Mouse (Mus musculus): ENCODE measurements around the gene Gpr62. TPM values are rescaled to one million over a fixed set of nuclear protein-coding genes. Genes with fewer than 3 reads are reported as not detected.
A peak's percentile ranks its signal among the peaks of the same experiment; 100 is the strongest.

Gene Gpr62
- total RNA-seq, 2 experiments from 2014 or later, result 0.27 to 0.48 TPM

- DNase-seq, result no peak
Measured at GRCm38 (mm10) chr9:106420608-106421007, 45.1 kb downstream of the Gpr62 start.

DNA sequence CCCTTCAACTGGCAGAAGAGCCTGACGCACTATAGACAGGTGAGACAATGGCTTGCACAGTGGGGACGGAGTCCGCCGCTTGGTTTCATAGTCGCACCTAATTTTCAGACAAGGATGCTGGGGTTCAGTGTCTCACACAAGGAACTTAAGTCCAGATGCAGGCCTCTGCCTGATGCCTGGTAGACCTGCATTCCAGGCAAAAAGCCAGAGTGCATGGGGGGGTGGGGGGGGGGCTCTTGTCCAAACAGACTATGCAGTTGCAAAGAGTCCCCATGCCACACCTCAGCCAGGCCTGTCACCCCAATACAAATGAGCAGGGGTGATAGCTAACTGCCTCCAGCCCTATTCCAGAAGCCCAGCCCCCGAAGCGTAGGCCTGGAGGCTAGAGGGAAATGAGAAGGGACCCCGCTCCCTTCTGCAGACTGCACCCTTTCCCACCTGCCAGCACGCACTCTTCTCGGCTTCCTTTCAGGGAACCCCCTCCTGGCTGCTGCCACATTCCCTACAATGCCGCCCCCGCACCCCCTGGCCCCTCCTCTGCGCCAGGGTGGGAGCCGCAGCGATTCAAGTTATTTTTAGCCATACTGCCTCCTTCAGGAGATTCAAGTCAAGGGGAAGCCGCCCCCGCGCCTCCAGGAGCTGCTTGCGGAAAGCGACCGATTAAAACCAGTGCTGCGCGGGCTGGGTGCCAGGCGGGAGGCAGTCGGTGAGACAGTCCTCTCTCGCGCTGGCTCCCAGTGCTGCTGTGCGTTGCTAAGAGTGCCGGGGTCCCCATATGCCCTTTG is 47.7 kb downstream of the Gpr62 start:
- DNase-seq, result peak; percentile 87

DNA sequence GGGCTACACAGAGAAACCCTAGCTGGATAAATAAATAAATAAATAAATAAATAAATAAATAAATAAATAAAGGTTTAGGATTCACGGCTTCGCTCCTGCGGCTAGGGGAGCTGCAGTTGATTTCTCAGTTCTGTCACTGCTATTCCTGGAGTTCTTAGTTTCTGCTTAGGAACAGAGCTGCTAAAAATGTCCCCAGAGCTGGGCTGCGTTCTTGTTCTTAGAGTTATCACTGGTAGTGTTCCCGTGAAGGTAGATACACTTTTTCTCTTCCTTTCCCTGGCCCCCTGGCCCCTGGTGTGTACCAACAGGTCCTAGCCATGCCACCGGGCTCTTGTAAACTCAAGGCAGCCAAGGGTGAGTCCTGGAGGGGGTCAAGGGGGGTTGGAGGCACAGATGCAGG is 48.9 kb downstream of the Gpr62 start:
- no peak for DNase-seq

Other genes with a start within 250 kb of the Gpr62 start
- 1 to 10 TPM; 1.2 to 1.5 TPM for gene Tlr9, start 243.3 kb downstream of the Gpr62 start, total RNA-seq (2021)
- gene Alas1, start 217.3 kb downstream of the Gpr62 start, total RNA-seq (2021), result 1,000 to 10,000 TPM in 1 of 2 experiments, 100 to 1,000 TPM in 1; 940 to 1,609 TPM
- gene Poc1a, start 184.9 kb downstream of the Gpr62 start, total RNA-seq (2021), result 1 to 10 TPM; 7.3 to 8.8 TPM
- 10 to 100 TPM; 21.0 to 26.1 TPM for gene Dusp7, start 97.3 kb downstream of the Gpr62 start, total RNA-seq (2021)
- 100 to 1,000 TPM; 485 to 490 TPM for gene Rpl29, start 36.5 kb downstream of the Gpr62 start, total RNA-seq (2021)
- gene Acy1, start 27.6 kb downstream of the Gpr62 start, total RNA-seq (2021), result 10 to 100 TPM; 21.3 to 23.1 TPM
- gene Abhd14b, start 18.5 kb downstream of the Gpr62 start, total RNA-seq (2021), result 10 to 100 TPM; 30.7 to 32.6 TPM
- gene Abhd14a, start 18.3 kb downstream of the Gpr62 start, total RNA-seq (2021), result 10 to 100 TPM; 20.6 to 24.6 TPM
- 10 to 100 TPM; 28.6 to 42.5 TPM for gene Pcbp4, start 12.6 kb downstream of the Gpr62 start, total RNA-seq (2021)
- 10 to 100 TPM; 25.9 to 37.0 TPM for gene Rrp9, start 10.0 kb upstream of the Gpr62 start, total RNA-seq (2021)
- gene Parp3, start 11.0 kb upstream of the Gpr62 start, total RNA-seq (2021), result 10 to 100 TPM; 14.4 to 28.6 TPM
- not detected for gene Iqcf1, start 34.0 kb upstream of the Gpr62 start, total RNA-seq (2021)
- gene Iqcf5, start 48.6 kb upstream of the Gpr62 start, total RNA-seq (2021), result not detected
- not detected for gene Iqcf3, start 95.7 kb upstream of the Gpr62 start, total RNA-seq (2021)
- not detected for gene Iqcf4, start 105.1 kb upstream of the Gpr62 start, total RNA-seq (2021)
- not detected for gene Iqcf6, start 160.6 kb upstream of the Gpr62 start, total RNA-seq (2021)
- gene Grm2, start 190.1 kb upstream of the Gpr62 start, total RNA-seq (2021), result not detected
- 10 to 100 TPM; 76.4 to 79.0 TPM for gene Tex264, start 220.0 kb upstream of the Gpr62 start, total RNA-seq (2021)

Measured in adrenal gland, postnatal 10 days (tissue).